17 mouse cellular contexts compared by ENCODE assay signal in genomic region chr4:45685031-45685430, GRCm38 (mm10).
"Had no signal": no experiment of that assay in that cellular context is flagged by ENCODE, and none has a peak within 500 bp of the region (broad histone marks: within the 10 kb centered on the region; RNA-seq: fewer than 3 reads in every experiment).

No protein-coding gene starts in this region.

- ATAC-seq: hindbrain, embryonic 16.5 days; inflammation-experienced regulatory T-cells, adult 6 months; intestine, embryonic 15.5 days; intestine, postnatal 0 days had no signal

- DNase-seq: gastrocnemius, adult 2 months; gastrocnemius, postnatal 10 days; gastrocnemius, postnatal 25 days; heart, adult 2 months; heart, postnatal 14 days; heart, postnatal 36 days; kidney, adult 18-20 months; kidney, adult 8-10 months; kidney, postnatal 10 days; kidney, postnatal 25 days; kidney, postnatal 4 days; liver; liver, embryonic 13.5 days had no signal
